Mouse (Mus musculus) bone marrow macrophage, adult 2 months (primary cell): ENCODE measurements at regions not wholly inside any gene's neighbourhood (a gene's known extent, or its start where the extent isn't known, plus 50 kb on each side); places are given as distances from the start of the nearest gene placed in this dataset.

ENCODE experiments used
- CTCF ChIP-seq: IDR thresholded peaks from 2 replicates; pipeline ENCODE4 v1.5.1; 2012; ENCODE audit warnings: low read depth, mild to moderate bottlenecking, low read length, moderate library complexity
- POLR2A ChIP-seq: IDR thresholded peaks from 2 replicates; pipeline ENCODE4 v1.6.1; 2012; ENCODE audit warnings: mild to moderate bottlenecking, low read depth, low read length, borderline replicate concordance

DNA sequence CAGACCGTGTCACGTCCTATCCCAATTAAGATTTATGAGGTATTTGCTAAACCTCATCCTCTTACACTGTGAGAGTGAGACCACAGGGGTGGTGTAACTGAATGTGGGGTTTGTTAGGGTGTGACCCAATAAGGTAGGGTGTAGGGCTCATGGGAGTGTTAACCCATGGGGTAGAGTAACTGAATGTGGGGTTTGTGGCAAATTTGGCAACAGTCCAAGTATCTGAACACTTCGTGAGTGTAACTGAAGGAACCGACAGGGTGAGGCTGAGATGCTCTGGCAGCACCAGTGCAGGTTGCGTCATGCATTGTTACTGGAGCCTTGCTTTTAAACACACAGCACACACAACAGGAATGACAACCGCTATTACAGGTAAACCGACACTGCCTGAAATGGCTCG is 144.1 kb downstream of the Anxa2 start:
- TF ChIP-seq CTCF (no peak), POLR2A (no peak)
